Mouse (Mus musculus) spleen, postnatal 4 days (tissue): ENCODE measurements around the gene Flnb.
A peak's percentile ranks its signal among the peaks of the same experiment; 100 is the strongest.

Experiments
- DNase-seq, 2 experiments: peaks; one replicate each; pipeline ENCODE4 v3.0.0; 2022; ENCODE audit warnings: low spot score in 2 of 2

Flnb gene

DNA sequence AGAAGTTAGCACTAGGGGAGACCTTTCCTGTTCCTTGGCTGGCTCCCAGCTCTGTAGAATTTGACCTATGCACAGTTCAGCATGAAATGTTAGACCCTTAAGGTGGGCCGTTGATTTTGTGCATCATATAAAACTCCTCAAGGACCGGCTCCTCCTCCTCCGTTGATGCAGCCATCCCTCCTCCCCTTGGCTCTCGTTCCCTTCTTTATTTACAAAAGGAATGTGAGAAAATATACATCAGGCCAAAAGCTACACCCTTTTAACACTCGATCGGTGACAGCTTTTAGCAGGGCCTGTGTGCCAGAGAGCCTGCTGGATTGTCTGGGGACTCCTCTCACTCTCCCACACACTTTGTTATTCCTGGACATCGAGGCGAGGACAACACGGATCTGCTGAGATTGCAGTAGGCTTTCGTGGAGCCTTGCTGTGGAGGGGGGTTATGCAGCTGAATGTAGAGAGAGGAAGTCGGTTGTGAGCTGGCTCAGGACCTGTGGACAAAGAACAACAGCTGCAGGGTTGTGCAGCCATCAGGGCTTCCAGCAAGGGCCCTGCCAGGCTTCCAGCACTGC, 82.8 kb downstream of the Flnb start:
- DNase-seq, result no peak

DNA sequence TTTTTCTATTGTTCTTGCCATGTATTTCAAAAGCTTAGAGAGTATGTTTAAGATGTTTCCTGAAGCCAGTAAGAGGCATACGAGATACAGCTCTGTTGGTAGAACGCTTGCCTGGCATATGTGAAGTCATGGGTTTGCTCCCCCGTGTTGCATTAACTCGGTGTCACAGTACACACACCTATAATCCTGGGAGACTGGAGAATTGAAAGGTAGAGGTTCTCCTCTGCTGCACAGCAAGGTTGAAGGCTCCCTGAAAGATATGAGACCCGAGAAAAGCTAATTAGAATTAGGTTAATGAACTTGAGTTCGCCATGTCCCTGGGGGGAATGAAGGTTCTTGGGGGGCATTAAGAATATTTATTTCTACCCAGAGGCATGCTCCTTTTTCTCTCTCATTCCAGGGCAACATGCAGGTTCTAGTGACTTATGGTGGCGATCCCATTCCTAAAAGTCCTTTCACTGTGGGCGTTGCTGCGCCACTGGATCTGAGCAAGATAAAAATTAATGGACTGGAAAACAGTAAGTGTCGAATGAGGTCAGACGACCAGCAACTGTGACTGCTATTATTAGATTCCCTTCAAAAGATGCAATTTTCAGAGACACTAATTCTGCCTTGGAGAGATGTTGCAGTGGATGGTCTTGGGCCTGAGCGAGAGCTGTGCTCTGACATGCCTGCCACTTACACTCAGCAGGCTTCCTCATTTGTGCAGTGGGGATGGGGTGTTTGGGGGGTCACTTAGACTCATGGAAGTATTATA, 83.9 kb downstream of the Flnb start:
- no peak for DNase-seq

DNA sequence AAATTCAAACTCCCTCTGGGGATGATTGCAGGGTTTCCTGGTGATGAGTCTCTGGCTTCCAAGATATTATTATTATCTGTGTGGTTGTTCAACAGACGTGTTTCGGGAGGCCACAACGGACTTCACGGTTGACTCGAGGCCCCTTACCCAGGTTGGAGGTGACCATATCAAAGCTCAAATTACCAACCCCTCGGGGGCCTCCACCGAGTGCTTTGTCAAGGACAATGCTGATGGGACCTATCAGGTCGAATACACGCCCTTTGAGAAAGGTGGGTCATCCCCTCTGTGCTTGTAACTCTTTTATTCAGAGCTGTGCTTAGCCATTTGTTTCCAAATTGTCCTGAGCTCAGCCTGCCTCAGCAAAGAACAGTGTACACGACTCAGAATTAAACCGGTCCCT, 89.3 kb downstream of the Flnb start:
- no peak for DNase-seq

DNA sequence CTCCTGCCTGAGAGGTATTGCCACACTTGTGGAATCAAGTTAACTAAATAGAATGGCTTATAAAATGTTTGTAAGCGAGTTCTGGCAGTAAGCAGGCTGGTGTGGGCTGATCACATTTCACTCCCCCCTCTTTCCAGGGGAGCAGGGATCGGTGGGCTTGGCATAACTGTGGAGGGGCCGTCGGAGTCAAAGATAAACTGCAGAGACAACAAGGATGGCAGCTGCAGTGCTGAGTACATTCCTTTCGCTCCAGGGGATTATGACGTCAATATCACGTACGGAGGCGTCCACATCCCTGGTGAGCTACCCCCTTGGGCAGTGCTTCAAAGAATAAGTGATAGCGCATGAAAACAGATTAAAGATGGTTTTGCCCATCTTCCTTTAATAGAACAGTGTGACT, 91.7 kb downstream of the Flnb start:
- DNase-seq, result no peak

DNA sequence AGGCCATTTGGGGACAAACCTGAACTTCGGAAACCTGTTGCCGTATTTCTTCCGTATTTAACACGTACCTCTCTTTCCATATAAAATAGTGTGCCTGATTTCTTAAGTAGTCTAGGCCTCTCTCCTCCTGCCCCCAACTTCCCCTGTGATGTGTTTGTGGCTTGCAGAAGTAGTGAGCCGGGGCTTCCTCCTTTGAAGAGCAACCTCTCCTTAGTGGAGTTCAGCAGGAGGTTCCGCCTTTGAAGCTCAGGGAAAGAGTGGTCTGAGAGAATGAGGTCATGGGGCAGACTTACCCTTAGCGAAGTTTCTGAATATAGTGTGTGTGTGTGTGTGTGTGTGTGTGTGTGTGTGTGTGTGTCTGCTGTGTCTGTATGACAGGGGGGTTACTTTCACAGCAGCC, 96.1 kb downstream of the Flnb start:
- DNase-seq, result peak in 1 of 2 experiments; percentile 39

DNA sequence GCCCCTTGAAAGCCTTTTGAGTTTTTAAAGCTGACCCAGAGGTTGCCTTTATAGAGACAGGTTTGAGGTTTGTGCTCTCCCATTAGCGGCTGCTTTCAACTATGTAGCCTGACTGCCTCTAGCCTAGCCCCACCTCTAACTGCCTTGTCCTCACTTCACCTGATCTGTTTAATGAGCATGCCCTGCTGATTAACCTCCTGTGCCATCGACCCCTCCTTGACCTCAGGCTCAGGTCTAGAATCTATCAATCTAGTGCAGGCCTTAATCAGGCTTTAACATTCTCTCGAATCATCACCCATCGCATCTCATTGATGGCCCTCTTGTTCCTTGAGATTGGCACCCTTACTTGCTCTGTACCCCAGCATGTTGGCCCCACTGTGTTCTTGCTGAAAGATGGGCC, 96.7 kb downstream of the Flnb start:
- no peak for DNase-seq

DNA sequence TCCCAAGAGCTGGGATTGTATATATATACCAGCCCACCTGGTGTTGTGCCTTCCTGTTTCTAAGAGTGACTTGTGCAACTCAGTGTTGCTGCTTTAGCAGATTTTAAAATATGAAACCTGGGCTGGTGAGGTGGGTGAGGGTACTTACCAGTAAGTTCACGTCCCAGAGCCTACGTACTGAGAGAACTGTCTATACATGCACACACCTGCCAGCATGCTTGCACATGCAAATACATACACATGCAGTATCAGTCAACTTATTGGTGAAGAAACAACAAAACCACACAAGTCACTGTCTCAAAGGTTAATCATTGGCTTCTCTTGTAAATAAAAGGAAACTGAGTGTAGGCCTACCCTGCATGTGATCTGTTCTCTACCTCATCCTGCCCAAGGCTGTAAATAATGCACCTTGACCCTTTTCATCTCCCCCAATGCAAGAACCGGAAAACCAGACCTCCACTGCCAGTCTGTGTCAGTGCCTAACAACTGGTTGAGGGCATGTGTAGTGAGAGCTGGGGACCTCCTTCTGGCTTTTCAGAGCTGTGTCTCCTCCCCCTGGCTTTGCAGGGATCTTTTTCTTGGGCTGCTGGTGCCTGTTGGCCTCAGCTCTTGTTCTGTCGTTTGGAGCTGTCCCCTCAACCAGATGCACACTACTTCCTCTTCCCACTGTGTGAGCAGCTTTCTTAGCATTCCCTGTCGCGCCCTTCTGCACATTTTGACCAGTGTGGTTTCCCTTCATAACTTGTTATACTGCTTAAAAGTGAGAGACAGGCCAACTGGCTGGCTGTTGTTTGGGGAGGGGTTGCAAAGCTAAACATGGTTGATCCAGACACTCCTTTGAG, 100.6 kb downstream of the Flnb start:
- DNase-seq, result no peak

DNA sequence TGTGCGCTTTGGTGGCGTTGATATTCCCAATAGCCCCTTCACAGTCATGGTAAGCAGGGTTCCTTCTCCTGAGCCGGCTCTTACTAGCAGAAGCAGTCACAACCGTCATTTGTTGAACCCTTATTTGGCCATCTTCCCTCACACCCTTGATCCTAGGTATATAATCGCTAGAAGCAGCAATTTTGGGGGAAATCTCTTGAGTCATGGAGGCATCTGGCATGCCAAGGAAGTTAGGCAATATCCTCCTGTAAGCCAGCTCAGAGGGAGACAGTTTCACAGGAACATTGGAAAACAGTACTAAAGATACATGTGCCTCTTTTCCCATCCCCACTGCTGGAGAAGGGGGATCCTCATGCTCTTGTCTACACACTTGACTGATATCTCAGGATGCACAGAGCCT, 101.6 kb downstream of the Flnb start:
- DNase-seq, result no peak

DNA sequence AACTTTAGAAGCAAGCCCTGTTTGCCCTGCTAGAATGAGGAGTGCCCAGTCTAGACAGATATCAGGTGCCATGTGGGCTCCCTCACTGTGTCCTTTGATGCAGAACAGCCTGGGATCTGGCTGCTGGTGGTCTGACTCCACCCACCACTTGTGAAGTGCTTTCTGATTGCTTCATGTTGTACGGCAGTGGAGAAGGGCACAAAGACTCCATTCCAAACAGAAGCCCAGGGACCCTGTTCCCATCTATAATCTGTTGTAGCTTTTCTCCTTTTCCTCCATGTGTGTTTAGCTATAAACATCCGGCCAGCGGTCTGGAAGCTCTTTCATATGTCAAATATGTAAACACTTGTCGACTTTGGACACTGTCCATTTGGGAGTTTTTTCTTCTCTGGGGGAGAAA, 102.2 kb downstream of the Flnb start:
- DNase-seq, result no peak

DNA sequence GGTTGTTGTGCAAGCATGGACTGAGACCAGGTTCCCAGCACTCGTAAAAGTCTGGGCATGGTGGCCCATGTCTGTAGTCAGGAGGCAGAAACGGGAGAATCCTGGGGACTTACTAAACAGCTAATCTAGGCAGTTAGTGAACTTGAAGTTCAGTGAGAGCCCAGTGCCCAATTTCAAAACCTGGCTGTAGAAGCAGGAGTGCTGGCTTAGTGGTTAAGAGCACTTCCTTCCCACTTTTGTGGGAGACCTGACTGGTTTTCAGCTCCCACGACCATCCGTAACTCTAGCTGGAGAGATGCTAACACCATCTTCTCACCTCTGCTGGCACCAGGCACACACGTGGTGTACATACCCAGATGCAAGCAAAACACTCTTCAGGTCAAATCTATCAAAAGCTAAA, 103.7 kb downstream of the Flnb start:
- no peak for DNase-seq

DNA sequence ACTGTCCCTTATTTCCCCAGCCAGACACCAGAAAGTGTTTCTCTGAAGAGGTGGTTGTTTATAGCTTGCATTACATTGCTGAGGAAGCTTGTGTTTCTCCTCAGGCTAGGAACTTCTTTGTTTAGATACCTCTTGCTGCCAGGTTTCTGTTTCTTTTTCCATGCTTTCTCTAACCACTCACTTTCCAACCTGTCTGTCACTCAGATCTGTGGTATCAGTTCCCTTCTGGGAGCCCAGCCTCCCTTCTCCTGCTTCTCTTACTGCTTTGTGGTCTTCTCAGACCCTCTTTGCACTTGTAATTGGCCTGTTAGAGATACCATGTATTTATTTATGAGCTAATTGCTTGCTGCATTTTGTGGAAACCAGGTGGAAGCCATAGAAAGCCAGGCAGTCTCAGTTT, 105.9 kb downstream of the Flnb start:
- no peak for DNase-seq

DNA sequence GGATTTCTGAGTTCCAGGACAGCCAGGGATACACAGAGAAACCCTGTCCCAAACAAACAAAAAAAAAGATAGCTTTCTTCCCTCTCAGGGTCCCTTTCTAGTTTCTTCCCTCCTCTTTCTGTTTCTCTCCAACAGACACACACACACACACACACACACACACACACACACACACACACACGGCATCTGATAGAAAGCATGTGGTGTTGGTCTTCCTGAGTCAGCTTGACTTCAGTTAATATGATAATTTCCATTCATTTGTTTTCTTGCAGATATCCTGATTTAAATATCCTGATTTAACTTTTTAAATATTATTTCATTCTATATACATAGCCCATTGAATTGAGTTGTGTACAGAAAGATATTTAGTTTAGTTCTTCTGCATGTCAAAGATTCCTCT, 110.6 kb downstream of the Flnb start:
- no peak for DNase-seq

DNA sequence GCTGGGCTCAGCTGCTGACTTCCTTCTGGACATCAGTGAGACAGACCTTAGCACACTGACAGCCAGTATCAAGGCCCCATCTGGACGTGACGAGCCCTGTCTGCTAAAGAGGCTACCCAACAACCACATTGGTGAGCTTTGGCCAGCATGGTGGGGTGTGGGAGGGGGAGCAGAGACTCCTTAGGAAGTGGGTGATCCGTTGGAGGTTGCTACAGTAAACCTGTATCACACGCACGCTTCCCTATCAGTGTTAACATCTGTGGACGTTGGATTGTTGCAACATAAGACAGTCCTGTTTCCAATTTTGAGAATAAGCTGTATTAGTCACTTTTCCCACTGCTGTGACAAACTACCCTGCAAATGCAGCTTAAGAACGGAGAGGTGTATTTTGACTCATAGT, 111.3 kb downstream of the Flnb start:
- DNase-seq, result no peak

DNA sequence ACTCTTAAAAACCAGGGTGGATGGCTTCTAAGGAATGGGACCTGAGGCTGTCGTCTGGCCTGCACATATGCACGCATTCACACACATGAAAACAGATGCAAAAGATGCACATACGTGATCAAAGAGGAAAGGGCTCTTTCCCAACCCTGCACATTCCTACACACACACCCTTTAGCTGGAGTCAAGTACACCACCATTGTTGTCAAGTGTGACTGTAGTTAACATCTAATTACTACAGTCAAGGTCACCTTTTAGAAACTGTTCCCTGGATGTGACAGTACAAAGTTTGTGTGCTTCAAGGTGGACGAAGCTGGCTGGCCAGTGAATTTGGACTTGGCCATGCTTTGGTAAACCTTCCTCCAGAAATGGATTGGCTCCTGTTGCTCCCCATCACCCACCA, 114.4 kb downstream of the Flnb start:
- DNase-seq, result no peak

DNA sequence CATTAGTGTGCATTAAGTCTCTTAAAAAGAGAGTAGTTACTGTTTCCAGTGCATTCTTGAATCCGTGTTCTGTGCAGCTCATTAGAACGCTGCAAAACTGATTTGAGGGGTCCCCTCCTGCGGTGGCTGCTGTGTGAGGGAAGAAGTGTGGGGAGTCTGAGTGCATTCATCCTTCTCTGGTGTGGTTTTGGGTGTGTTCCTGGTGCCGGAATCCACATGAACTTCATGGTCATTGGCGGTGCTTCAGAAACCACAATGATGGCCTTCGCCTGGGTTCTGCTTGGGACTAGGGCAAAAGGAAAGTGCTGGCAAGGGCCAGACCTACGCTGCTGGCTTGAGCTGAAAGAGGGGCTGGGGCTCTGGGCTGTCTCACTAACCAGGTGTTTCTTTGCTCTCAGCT, 116.4 kb downstream of the Flnb start:
- DNase-seq, result no peak

DNA sequence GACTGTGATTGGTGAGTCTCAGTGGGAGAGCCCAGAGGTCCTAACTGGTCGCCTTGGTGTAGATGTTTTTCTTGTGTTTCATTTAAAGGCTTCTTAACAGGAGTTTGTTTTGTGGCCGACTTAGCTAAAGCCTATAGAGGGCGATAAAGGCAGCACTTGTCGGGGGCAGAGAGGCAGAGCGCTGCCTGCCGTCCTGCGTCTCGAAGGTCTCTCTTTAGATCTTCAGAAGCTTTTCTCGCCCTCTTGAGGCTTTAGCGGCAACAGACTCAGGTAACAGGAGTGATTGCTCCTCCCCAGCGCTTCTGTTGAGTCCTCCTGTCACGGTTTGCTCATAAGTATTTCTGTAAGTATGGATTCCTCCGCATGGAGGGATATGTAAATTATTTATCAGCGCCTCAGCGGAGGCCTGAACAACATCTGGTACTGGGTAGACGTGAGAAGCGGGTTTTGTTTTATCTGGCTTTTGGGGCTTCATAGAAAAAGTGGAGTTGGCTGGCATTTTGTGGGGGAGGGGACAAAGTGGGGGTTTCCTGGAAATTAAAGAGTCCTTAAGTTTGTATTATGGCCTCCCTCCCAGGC, 119.4 kb downstream of the Flnb start:
- no peak for DNase-seq

DNA sequence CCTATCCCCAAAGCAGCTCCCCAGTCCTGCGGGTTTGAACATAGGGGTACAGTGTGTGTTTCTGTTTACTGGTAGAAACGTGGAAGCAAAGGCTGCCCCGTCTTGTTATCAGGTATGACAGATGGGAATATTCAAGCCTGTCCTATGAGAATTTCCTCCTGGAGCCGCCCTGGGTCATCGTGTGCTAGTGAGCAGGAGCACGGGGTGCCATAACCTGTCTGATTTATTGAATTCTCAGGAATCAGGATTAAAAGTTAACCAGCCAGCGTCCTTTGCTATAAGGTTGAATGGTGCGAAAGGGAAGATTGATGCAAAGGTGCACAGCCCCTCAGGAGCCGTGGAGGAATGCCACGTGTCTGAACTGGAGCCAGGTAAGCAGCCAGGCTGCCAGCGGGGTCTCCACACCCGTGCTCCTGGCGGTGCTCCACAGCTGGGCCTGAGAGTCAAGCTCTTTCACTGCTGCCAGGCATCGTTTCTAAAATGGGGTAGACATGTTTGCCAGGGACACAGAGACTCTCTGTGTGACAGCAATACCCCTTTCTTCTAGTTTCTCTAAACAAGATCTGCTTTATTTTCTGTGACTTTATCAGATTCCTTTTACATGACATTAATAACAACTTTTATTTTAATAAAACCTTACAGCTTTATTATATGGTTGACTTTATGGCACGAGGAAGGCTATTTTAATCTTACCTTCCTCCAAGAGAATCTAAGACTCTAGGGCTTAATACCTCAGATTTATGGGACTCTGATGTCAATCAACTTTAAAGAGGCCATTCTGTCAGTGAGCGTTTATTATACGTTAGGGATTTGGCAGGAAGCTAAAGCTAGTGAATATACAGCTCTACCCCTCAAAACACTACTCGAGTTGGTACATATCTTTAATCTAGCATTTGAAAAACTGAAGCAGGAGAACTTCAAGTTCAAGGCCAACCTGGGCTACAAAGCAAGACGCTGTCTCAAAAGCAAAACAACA, 121.3 kb downstream of the Flnb start:
- no peak for DNase-seq

DNA sequence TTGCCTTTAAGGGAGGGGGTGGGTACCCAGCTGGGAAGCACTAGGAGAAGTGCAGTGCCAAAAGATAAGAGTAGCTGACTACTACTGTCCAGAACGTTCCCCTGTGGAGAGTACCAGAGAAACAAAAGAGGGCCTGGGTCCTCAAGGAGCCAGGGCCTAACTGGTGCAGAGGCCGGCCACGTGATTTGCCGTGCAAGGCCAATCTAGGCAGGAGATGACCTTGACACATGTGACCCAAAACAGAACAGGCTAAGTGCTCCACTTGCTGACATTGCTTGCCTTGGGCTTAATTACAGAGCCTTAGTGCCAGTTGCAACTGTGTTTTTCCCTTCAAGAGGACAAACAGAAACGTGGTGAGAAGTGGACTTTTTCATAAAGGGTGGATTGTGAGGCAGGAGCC, 123.7 kb downstream of the Flnb start:
- DNase-seq, result no peak

DNA sequence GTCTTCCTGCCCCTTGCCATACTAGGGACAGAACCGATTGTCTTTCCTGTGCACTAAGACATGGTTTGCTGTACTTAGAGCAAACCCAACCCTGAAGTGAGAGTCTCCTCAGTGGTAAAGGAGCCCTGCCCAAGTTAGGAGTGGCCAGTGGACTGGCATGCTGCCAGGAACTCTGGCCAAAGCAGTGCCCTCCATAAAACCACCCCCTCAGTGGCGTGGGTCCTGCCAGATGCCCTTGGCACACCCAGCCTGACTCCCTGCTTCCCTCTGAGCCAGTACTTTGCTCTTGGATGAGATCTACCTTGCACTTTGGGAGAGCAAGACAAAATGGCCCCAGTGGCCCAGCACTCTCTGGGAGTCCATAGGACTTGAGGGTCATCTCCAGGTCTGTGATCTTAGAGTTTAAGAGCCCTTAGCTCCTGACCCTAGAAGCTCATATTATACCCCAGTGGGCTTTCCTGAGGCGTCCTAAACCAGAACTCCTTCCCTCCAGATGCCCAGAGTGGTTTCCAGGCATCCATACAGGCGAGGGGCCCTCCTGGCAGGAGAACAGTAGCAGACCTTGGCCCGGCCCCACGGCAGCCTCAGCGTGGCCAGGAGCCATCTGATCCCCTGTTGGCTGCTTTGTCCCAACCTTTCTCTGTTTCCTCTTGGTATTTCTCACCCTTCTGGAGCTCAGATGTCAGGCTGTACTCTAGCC, 125.5 kb downstream of the Flnb start:
- no peak for DNase-seq

DNA sequence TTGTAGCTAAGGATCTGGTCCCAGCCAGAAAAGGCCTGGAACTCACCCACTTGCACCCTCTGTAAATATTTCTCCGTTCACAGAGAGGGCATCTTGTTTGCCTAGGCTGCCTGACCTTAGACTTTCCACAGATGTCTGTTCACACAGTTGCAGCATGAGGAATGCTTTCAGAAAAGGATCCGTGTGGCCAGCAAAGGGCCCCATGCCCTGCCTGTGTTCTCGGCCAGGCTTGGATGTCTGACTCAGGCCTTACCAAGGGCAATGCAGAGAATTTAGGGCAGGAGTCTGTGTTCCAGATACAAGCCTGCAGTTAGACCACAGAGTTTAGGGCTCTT, 126.0 kb downstream of the Flnb start:
- no peak for DNase-seq
